Mouse (Mus musculus): ENCODE measurements at regions not wholly inside any gene's neighbourhood (a gene's known extent, or its start where the extent isn't known, plus 50 kb on each side); places are given as distances from the start of the nearest gene placed in this dataset.

- no peaks in the 10 kb centered on the region for H3K9me3 ChIP-seq
- no peak for DNase-seq (ENCODE audit: low spot score)
- no peak overlapping the region for H3K27ac ChIP-seq
- no peaks in the 10 kb centered on the region for H3K27me3 ChIP-seq (ENCODE audit: insufficient read depth, poor library complexity, severe bottlenecking)
- no peak overlapping the region for H3K4me3 ChIP-seq
- 0 out of 2 replicates have a peak, but pooled peaks cover 3% of the 10 kb centered on the region for H3K4me1 ChIP-seq (replicated peaks)
- no peaks in the 10 kb centered on the region for H3K36me3 ChIP-seq
These were observed 289.2 kb upstream of the Zfp64 start for GRCm38 (mm10) chr2:169244572-169244971.

GRCm38 (mm10) chr2:169243981-169244380, 288.6 kb upstream of the Zfp64 start:
- no peaks in the 10 kb centered on the region for H3K27me3 ChIP-seq (ENCODE audit: insufficient read depth, poor library complexity, severe bottlenecking)
- H3K4me3 ChIP-seq = no peak overlapping the region
- H3K4me1 ChIP-seq (replicated peaks) = 0 out of 2 replicates have a peak, but pooled peaks cover 3% of the 10 kb centered on the region
- H3K9me3 ChIP-seq = no peaks in the 10 kb centered on the region
- H3K36me3 ChIP-seq = no peaks in the 10 kb centered on the region
- no peak overlapping the region for H3K27ac ChIP-seq
- DNase-seq (ENCODE audit: low spot score) = no peak
- 92% methylated on average over 9 of the region's 9 CpGs for WGBS

GRCm38 (mm10) chr2:169237856-169238255, 282.5 kb upstream of the Zfp64 start:
- no peak overlapping the region for H3K27ac ChIP-seq
- no peak overlapping the region for H3K4me3 ChIP-seq
- H3K27me3 ChIP-seq (ENCODE audit: insufficient read depth, poor library complexity, severe bottlenecking) = no peaks in the 10 kb centered on the region
- H3K4me1 ChIP-seq (replicated peaks) = 0 out of 2 replicates have a peak, but pooled peaks cover 3% of the 10 kb centered on the region
- no peaks in the 10 kb centered on the region for H3K9me3 ChIP-seq
- no peaks in the 10 kb centered on the region for H3K36me3 ChIP-seq
- WGBS = 92% methylated on average over 4 of the region's 4 CpGs
- DNase-seq (ENCODE audit: low spot score) = no peak

GRCm38 (mm10) chr2:169237321-169237720, 281.9 kb upstream of the Zfp64 start:
- Histone ChIP-seq H3K27ac (no peak overlapping the region), H3K4me1 (replicated peaks) (0 out of 2 replicates have a peak, but pooled peaks cover 3% of the 10 kb centered on the region), H3K27me3 (ENCODE audit: insufficient read depth, poor library complexity, severe bottlenecking) (no peaks in the 10 kb centered on the region), H3K36me3 (no peaks in the 10 kb centered on the region), H3K9me3 (no peaks in the 10 kb centered on the region), H3K4me3 (no peak overlapping the region)
- DNase-seq (ENCODE audit: low spot score) = no peak
- WGBS = 94% methylated on average over 9 of the region's 9 CpGs

- Histone ChIP-seq H3K27me3 (ENCODE audit: insufficient read depth, poor library complexity, severe bottlenecking) (no peaks in the 10 kb centered on the region), H3K27ac (no peak overlapping the region), H3K9me3 (no peaks in the 10 kb centered on the region), H3K36me3 (no peaks in the 10 kb centered on the region), H3K4me3 (no peak overlapping the region), H3K4me1 (replicated peaks) (no peaks in the 10 kb centered on the region)
- WGBS = 93% methylated on average over 11 of the region's 11 CpGs
- DNase-seq (ENCODE audit: low spot score) = no peak
These were observed 279.1 kb upstream of the Zfp64 start for GRCm38 (mm10) chr2:169234368-169235070.

GRCm38 (mm10) chr2:169233151-169234123, 278.1 kb upstream of the Zfp64 start:
- Histone ChIP-seq H3K27ac (no peak overlapping the region), H3K4me3 (no peak overlapping the region), H3K9me3 (0 out of 2 replicates have a peak, but pooled peaks cover 4% of the 10 kb centered on the region), H3K4me1 (replicated peaks) (no peaks in the 10 kb centered on the region), H3K27me3 (ENCODE audit: insufficient read depth, poor library complexity, severe bottlenecking) (no peaks in the 10 kb centered on the region), H3K36me3 (no peaks in the 10 kb centered on the region)
- WGBS = 82% methylated on average over 14 of the region's 14 CpGs
- no peak for DNase-seq (ENCODE audit: low spot score)

GRCm38 (mm10) chr2:169222264-169222663, 266.9 kb upstream of the Zfp64 start:
- WGBS = 86% methylated on average over 8 of the region's 8 CpGs
- H3K4me3 ChIP-seq = no peak overlapping the region
- H3K27me3 ChIP-seq (ENCODE audit: insufficient read depth, poor library complexity, severe bottlenecking) = no peaks in the 10 kb centered on the region
- DNase-seq (ENCODE audit: low spot score) = no peak
- H3K27ac ChIP-seq = no peak overlapping the region
- H3K9me3 ChIP-seq = no peaks in the 10 kb centered on the region
- no peaks in the 10 kb centered on the region for H3K36me3 ChIP-seq
- peaks cover 10% of the 10 kb centered on the region for H3K4me1 ChIP-seq (replicated peaks)

- peaks cover 4% of the 10 kb centered on the region; the same call in 1 of the 2 replicates for H3K9me3 ChIP-seq
- WGBS = 73% methylated on average over 7 of the region's 7 CpGs
- no peaks in the 10 kb centered on the region for H3K36me3 ChIP-seq
- H3K27me3 ChIP-seq (ENCODE audit: insufficient read depth, poor library complexity, severe bottlenecking) = no peaks in the 10 kb centered on the region
- H3K4me1 ChIP-seq (replicated peaks) = peaks cover 10% of the 10 kb centered on the region
- DNase-seq (ENCODE audit: low spot score) = no peak
- no peak overlapping the region for H3K27ac ChIP-seq
- H3K4me3 ChIP-seq = no peak overlapping the region
These were observed 265.8 kb upstream of the Zfp64 start for GRCm38 (mm10) chr2:169221141-169221540.

GRCm38 (mm10) chr2:169215546-169216043, 260.2 kb upstream of the Zfp64 start:
- Histone ChIP-seq H3K27ac (peak overlapping the region; percentile 66; the same call in 1 of the 2 replicates), H3K4me3 (no peak overlapping the region), H3K27me3 (ENCODE audit: insufficient read depth, poor library complexity, severe bottlenecking) (no peaks in the 10 kb centered on the region), H3K36me3 (no peaks in the 10 kb centered on the region), H3K4me1 (replicated peaks) (peaks cover 40% of the 10 kb centered on the region), H3K9me3 (peaks cover 4% of the 10 kb centered on the region; the same call in 1 of the 2 replicates)
- peak; percentile 27 for DNase-seq (ENCODE audit: low spot score)
- WGBS = 54% methylated on average over 18 of the region's 18 CpGs

GRCm38 (mm10) chr2:169214396-169214795, 259.0 kb upstream of the Zfp64 start:
- H3K4me1 ChIP-seq (replicated peaks) = peaks cover 40% of the 10 kb centered on the region
- peaks cover 4% of the 10 kb centered on the region; the same call in 1 of the 2 replicates for H3K9me3 ChIP-seq
- no peak for DNase-seq (ENCODE audit: low spot score)
- no peaks in the 10 kb centered on the region for H3K27me3 ChIP-seq (ENCODE audit: insufficient read depth, poor library complexity, severe bottlenecking)
- no peaks in the 10 kb centered on the region for H3K36me3 ChIP-seq
- no peak overlapping the region for H3K27ac ChIP-seq
- no peak overlapping the region for H3K4me3 ChIP-seq
- WGBS = 83% methylated on average over 1 of the region's 1 CpGs

- DNase-seq (ENCODE audit: low spot score) = peak; percentile 35
- 54% methylated on average over 10 of the region's 10 CpGs for WGBS
- H3K4me3 ChIP-seq = no peak overlapping the region
- H3K27ac ChIP-seq = peak overlapping the region; percentile 74
- no peaks in the 10 kb centered on the region for H3K36me3 ChIP-seq
- H3K9me3 ChIP-seq = peaks cover 11% of the 10 kb centered on the region; the same call in 1 of the 2 replicates
- no peaks in the 10 kb centered on the region for H3K27me3 ChIP-seq (ENCODE audit: insufficient read depth, poor library complexity, severe bottlenecking)
- peaks cover 40% of the 10 kb centered on the region for H3K4me1 ChIP-seq (replicated peaks)
These were observed 257.9 kb upstream of the Zfp64 start for GRCm38 (mm10) chr2:169213314-169213713.

GRCm38 (mm10) chr2:169212676-169213257, 257.4 kb upstream of the Zfp64 start:
- 28% methylated on average over 3 of the region's 3 CpGs for WGBS
- Histone ChIP-seq H3K27ac (peak overlapping the region; percentile 74), H3K4me1 (replicated peaks) (peaks cover 40% of the 10 kb centered on the region), H3K27me3 (ENCODE audit: insufficient read depth, poor library complexity, severe bottlenecking) (no peaks in the 10 kb centered on the region), H3K4me3 (no peak overlapping the region), H3K36me3 (no peaks in the 10 kb centered on the region), H3K9me3 (peaks cover 12% of the 10 kb centered on the region; the same call in 1 of the 2 replicates)
- no peak for DNase-seq (ENCODE audit: low spot score)

Measured in hindbrain, embryonic 10.5 days (tissue).